Mouse (Mus musculus) MEL (cell line): ENCODE measurements around the gene Gm21985. TPM values are rescaled to one million over a fixed set of nuclear protein-coding genes. Genes with fewer than 3 reads are reported as not detected.

ENCODE experiments used
- DNase-seq: peaks from one replicate; pipeline ENCODE4 v3.0.0; 2011; ENCODE audit warnings: low read depth, low spot score
- H3K27ac ChIP-seq: 2 replicates; pipeline ENCODE4 v1.5.1; 2012; ENCODE audit warnings: low read depth, mild to moderate bottlenecking, control low read depth, low read length, moderate library complexity; ENCODE audit not compliant: control insufficient read depth
- H3K27me3 ChIP-seq, 2 experiments: fragments of 150-350 bp in 1 of 2; sonication (generic) in 1 of 2; 2 replicates each; pipeline ENCODE4 v1.6.1; 2012; ENCODE audit warnings: low read length in 2 of 2, mild to moderate bottlenecking in 2 of 2, improper control_type of control experiment in 1 of 2, moderate library complexity in 1 of 2; ENCODE audit not compliant: insufficient read depth in 2 of 2, control insufficient read depth in 1 of 2
- H3K36me3 ChIP-seq, 2 experiments: 2 replicates each; pipeline ENCODE4 v1.6.1; 2012 to 2014; ENCODE audit warnings: low read length in 2 of 2, improper control_type of control experiment in 1 of 2, inconsistent platforms in 1 of 2, mild to moderate bottlenecking in 1 of 2; ENCODE audit not compliant: insufficient read depth in 2 of 2, control insufficient read depth in 1 of 2
- H3K4me1 ChIP-seq, 2 experiments: fragments of 150-350 bp in 1 of 2; sonication (generic) in 1 of 2; 2 replicates each; pipeline ENCODE4 v1.6.1; 2012; ENCODE audit warnings: low read length in 2 of 2, improper control_type of control experiment in 1 of 2, mild to moderate bottlenecking in 1 of 2; ENCODE audit not compliant: insufficient read depth in 2 of 2, control insufficient read depth in 1 of 2
- H3K4me3 ChIP-seq, 2 experiments: fragments of 150-350 bp in 1 of 2; sonication (generic) in 1 of 2; 2 replicates each; pipeline ENCODE4 v1.5.1; 2012; ENCODE audit warnings: low read depth in 2 of 2, low read length in 2 of 2, mild to moderate bottlenecking in 2 of 2, moderate library complexity in 2 of 2, control low read depth in 1 of 2, improper control_type of control experiment in 1 of 2; ENCODE audit not compliant: control insufficient read depth in 1 of 2, insufficient read depth in 1 of 2
- H3K79me2 ChIP-seq: 2 replicates; pipeline ENCODE4 v1.6.1; 2012; ENCODE audit warnings: mild to moderate bottlenecking, low read length, moderate library complexity; ENCODE audit not compliant: control insufficient read depth, poor library complexity, insufficient read depth
- H3K9ac ChIP-seq: 2 replicates; pipeline ENCODE4 v1.6.1; 2012; ENCODE audit warnings: low read depth, mild to moderate bottlenecking, control low read depth, low read length, moderate library complexity; ENCODE audit not compliant: control insufficient read depth, poor library complexity, severe bottlenecking
- H3K9me3 ChIP-seq: fragments of 150-350 bp; sonication (generic); replicated peaks from 2 replicates; pipeline ENCODE4 v1.6.1; 2012; ENCODE audit warnings: mild to moderate bottlenecking, low read length, improper control_type of control experiment, moderate library complexity; ENCODE audit not compliant: insufficient read depth
- CHD1 ChIP-seq: IDR thresholded peaks from 2 replicates; pipeline ENCODE4 v1.6.1; 2012; ENCODE audit warnings: low read depth, mild to moderate bottlenecking, inconsistent platforms, low read length, improper control_type of control experiment
- ELF1 ChIP-seq: IDR thresholded peaks from 2 replicates; pipeline ENCODE4 v1.6.1; 2014; ENCODE audit warnings: low read depth, mild to moderate bottlenecking, inconsistent platforms, low read length, improper control_type of control experiment, moderate library complexity
- EP300 ChIP-seq, 2 experiments: IDR thresholded peaks; 2 replicates each; pipeline ENCODE4 v1.6.1; 2011; ENCODE audit warnings: improper control_type of control experiment in 2 of 2, low read length in 2 of 2, low read depth in 1 of 2, mild to moderate bottlenecking in 1 of 2
- JUND ChIP-seq: IDR thresholded peaks from 2 replicates; pipeline ENCODE4 v1.6.1; 2011; ENCODE audit warnings: low read depth, mild to moderate bottlenecking, improper control_type of control experiment, low read length
- MEF2A ChIP-seq: IDR thresholded peaks from 2 replicates; pipeline ENCODE4 v1.6.1; 2014; ENCODE audit warnings: low read depth, mild to moderate bottlenecking, inconsistent platforms, low read length, improper control_type of control experiment; ENCODE audit not compliant: poor library complexity, insufficient replicate concordance, severe bottlenecking; ENCODE audit errors: extremely low read depth
- MYB ChIP-seq: IDR thresholded peaks from 2 replicates; pipeline ENCODE4 v1.6.1; 2011; ENCODE audit warnings: mild to moderate bottlenecking, low read depth, low read length, improper control_type of control experiment
- MYC ChIP-seq: IDR thresholded peaks from 2 replicates; pipeline ENCODE4 v1.6.1; 2011; ENCODE audit warnings: low read depth, mild to moderate bottlenecking, low read length, improper control_type of control experiment, moderate library complexity
- NRF1 ChIP-seq: IDR thresholded peaks from 2 replicates; pipeline ENCODE4 v1.6.1; 2014; ENCODE audit warnings: low read depth, mild to moderate bottlenecking, inconsistent platforms, low read length, improper control_type of control experiment, moderate library complexity; ENCODE audit not compliant: poor library complexity, insufficient read depth, severe bottlenecking
- POLR2AphosphoS5 ChIP-seq: IDR thresholded peaks from 2 replicates; pipeline ENCODE4 v1.6.1; 2012; ENCODE audit warnings: low read depth, borderline replicate concordance, mild to moderate bottlenecking, inconsistent platforms, low read length, moderate library complexity, mixed read lengths
- RAD21 ChIP-seq: IDR thresholded peaks from 2 replicates; pipeline ENCODE4 v1.6.1; 2011; ENCODE audit warnings: mild to moderate bottlenecking, low read depth, low read length, improper control_type of control experiment
- SIN3A ChIP-seq: IDR thresholded peaks from 2 replicates; pipeline ENCODE4 v1.6.1; 2012; ENCODE audit warnings: low read length, improper control_type of control experiment, inconsistent platforms
- SMC3 ChIP-seq: IDR thresholded peaks from 2 replicates; pipeline ENCODE4 v1.6.1; 2011; ENCODE audit warnings: low read depth, low read length, improper control_type of control experiment
- TAL1 ChIP-seq: IDR thresholded peaks from 2 replicates; pipeline ENCODE4 v1.6.1; 2012; ENCODE audit warnings: mild to moderate bottlenecking, inconsistent platforms, low read length, moderate library complexity, mixed read lengths
- USF2 ChIP-seq, 2 experiments: IDR thresholded peaks; 2 replicates each; pipeline ENCODE4 v1.6.1; 2011 to 2012; ENCODE audit warnings: improper control_type of control experiment in 2 of 2, low read length in 2 of 2, borderline replicate concordance in 1 of 2, inconsistent platforms in 1 of 2, low read depth in 1 of 2, mild to moderate bottlenecking in 1 of 2; ENCODE audit not compliant: insufficient read depth in 1 of 2
- ZC3H11A ChIP-seq: IDR thresholded peaks from 2 replicates; pipeline ENCODE4 v1.6.1; 2012; ENCODE audit warnings: low read depth, mild to moderate bottlenecking, inconsistent platforms, low read length, improper control_type of control experiment
- ZKSCAN1 ChIP-seq: IDR thresholded peaks from 2 replicates; pipeline ENCODE4 v1.6.1; 2012; ENCODE audit warnings: low read depth, mild to moderate bottlenecking, inconsistent platforms, low read length, improper control_type of control experiment, moderate library complexity
- polyA plus RNA-seq, 2 experiments: library from polyadenylated mRNA; stranded (reverse) in 1 of 2; unstranded in 1 of 2; fragments of >175 nt in 1 of 2; fragments of >200 nt in 1 of 2; gene quantifications; 2 replicates each; pipeline versions ENCODE4 v1.2.1 to v1.2.4; 2012; ENCODE audit warnings: low replicate concordance in 2 of 2, low read depth in 1 of 2; ENCODE audit not compliant: insufficient read length in 2 of 2, insufficient read depth in 1 of 2, missing spikeins in 1 of 2
- total RNA-seq: library from RNA; depleted of rRNA; stranded (reverse); fragments of 300-350 nt; gene quantifications from 2 replicates; pipeline ENCODE4 v1.2.3, GENCODE M21; 2012

Gene Gm21985
- total and polyA plus RNA-seq, 3 experiments = 0.04 TPM; not detected in 2

DNA sequence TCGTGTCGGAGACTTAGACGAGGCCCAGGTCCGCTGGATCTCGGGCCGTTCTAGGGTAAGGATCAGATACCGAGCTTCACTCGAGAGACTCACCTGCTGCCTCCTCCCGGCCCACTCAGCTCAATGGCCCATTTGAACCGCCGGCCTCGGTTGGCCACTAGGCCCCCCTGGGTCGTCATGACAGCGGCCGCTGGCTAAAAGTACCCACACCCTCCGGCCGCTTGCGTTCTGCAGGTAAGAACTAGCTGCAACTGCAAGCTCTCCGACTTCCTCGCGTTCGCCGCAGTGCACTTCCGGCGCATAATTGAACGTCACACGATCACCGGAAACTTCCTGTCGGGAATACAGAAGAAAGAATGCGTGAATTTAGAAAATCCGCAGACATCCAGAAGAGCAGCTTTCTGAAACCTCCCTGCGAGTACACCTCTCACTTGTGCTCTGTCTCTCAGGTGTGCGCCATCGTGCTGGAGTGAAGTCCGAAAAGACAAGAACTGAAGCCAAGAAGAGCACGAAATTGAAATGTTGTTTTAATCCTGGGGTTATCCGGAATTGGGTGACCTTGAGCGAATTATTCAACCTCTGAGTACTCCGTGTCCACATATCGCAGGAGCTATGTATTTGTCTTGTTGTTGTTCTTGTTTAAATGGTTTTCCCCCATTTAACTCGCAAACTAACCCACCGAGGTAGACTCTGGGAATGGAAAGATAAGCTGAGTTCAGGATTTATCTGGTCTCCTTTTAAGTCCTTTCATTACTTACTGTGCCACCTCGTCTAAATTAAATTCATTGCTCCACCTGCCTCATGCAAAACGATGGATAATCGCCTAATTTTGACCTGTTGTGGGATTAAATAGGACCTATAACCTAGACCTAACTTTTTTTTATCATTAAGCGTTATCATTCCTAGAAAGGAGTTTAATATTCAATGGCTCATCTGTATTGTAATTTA, 101.9 kb downstream of the Gm21985 start, which contains the start of gene Emc4 (continued):
- TF ChIP-seq JUND (0 out of 2 replicates have a peak, but pooled peaks have one; percentile 45), SIN3A (peak; percentile 99), EP300 (IDR thresholded peaks at IDR 0.05; ENCODE audit: low read depth in 1 of 2, low read length in 2 of 2) (peak; percentile 33 to 39; a peak in 2 of 4 replicates), ZKSCAN1 (no peak), ELF1 (peak; percentile 97)

DNA sequence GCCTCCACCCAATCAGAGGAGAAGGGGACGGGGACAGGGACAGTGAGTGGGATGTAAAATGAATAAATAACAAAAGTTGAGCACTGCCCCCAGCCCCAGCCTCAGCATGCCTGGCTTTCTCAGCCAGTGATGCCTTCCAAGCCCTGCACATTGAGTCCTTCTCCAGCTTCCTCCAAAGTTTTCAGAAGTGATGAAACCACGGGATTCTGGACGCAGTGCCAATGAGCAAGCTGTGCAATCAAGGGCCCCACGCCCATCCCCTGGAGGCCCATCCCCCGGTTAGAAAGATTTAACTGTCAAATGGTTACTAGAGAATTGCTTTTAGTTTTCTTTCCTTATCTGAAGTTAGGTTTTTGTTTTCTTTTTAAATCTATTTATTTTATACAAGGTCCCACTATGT, 103.8 kb downstream of the Gm21985 start:
- TF ChIP-seq RAD21 (no peak), MYB (no peak), SMC3 (no peak), TAL1 (no peak), ELF1 (no peak), USF2 (IDR thresholded peaks at IDR 0.05; ENCODE audit: borderline replicate concordance in 1 of 2, insufficient read depth in 1 of 2, low read depth in 1 of 2, low read length in 2 of 2) (no peak)
- TF ChIP-seq, all 39 proteins: peak for 0
- H3K9me3 ChIP-seq = no peaks in the 10 kb centered on the region
- H3K4me1 ChIP-seq = peaks cover 12 to 18% of the 10 kb centered on the region in 2 experiments
- H3K79me2 ChIP-seq = peaks cover 20% of the 10 kb centered on the region
- no peak for DNase-seq
- H3K27me3 ChIP-seq = no peaks in the 10 kb centered on the region
- H3K27ac ChIP-seq = no peak overlapping the region
- H3K9ac ChIP-seq = no peak overlapping the region
- no peak overlapping the region for H3K4me3 ChIP-seq
- H3K36me3 ChIP-seq = peaks cover 5 to 19% of the 10 kb centered on the region in 2 experiments

DNA sequence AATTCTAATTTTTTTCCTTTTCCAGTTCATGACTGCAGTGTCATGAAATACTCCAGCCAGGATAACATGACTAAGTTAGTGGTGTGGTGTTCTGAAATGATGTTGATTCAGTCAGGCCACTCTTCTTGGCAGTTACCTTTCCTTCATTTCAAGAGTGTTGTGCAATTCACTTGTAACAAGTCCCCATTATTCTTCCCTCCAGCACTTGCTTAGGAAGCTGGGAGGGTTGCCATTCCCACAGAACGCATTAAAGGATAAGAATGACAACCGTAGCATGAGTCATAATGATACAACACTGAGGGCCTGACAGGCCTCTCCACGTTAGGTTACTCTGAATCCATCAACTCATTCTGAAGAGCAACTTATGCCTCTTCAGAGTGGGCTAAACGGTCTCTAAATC, 107.0 kb downstream of the Gm21985 start:
- Histone ChIP-seq H3K4me1 (peaks cover 7 to 17% of the 10 kb centered on the region in 2 experiments), H3K27me3 (no peaks in the 10 kb centered on the region), H3K27ac (no peak overlapping the region), H3K9me3 (no peaks in the 10 kb centered on the region), H3K36me3 (peaks cover 0 to 9% of the 10 kb centered on the region in 2 experiments; a peak in 2 of 4 replicates), H3K9ac (no peak overlapping the region), H3K79me2 (no peaks in the 10 kb centered on the region), H3K4me3 (no peak overlapping the region)
- no peak for DNase-seq
- no peak for TF ChIP-seq SIN3A
- no peak for TF ChIP-seq NRF1
- TF ChIP-seq MEF2A = no peak
- no peak for TF ChIP-seq POLR2AphosphoS5
- TF ChIP-seq ZKSCAN1 = no peak
- TF ChIP-seq ZC3H11A = no peak
- no peak for TF ChIP-seq MYC
- no peak for TF ChIP-seq CHD1
- no peak for TF ChIP-seq MYB
